Mouse (Mus musculus): Measurements from ENCODE around the gene Ttc41.
"Not testable (repeated sequence)": the region's sequence is repeated elsewhere in the genome, so short reads cannot be mapped to it uniquely, and the experiment has no call there.

DNA sequence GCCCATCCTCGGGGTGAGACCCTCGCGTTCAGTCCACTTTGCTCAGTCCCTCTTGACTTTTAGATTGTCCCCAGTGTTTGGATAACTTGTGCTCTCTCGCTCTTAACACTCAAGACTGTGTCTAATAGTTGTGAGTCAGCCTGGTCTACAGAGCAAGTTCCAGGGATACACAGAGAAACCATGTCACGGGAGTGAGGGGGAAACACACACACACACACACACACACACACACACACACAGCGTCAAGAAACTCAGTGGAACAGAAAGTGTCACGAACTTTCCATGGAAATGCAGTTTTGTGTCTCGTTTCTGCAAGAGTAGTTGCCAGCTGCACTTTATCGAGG, 19.6 kb upstream of the Ttc41 start:
- not testable (repeated sequence) for TF ChIP-seq CTCF, EP300 (IDR thresholded peaks at IDR 0.05; ENCODE audit: low read depth)

Data from liver, postnatal 0 days (tissue).